Mouse (Mus musculus) myocyte (in vitro differentiated cells): ENCODE data around the gene Patl2. TPM values are rescaled to one million over a fixed set of nuclear protein-coding genes. Genes with fewer than 3 reads are reported as not detected.

Experiments used
- H3K27me3 ChIP-seq: one replicate; pipeline ENCODE4 v1.6.1; 2011; ENCODE audit not compliant: control insufficient read depth, insufficient read depth, insufficient read length
- H3K36me3 ChIP-seq: one replicate; pipeline ENCODE4 v1.6.1; 2011; ENCODE audit not compliant: control insufficient read depth, insufficient read depth
- H3K4me2 ChIP-seq: one replicate; pipeline ENCODE4 v1.6.1; 2011; ENCODE audit warnings: low read depth, control low read depth
- H3K4me3 ChIP-seq: one replicate; pipeline ENCODE4 v1.5.1; 2011; ENCODE audit warnings: mild to moderate bottlenecking, control low read depth, moderate library complexity
- H3K79me2 ChIP-seq: one replicate; pipeline ENCODE4 v1.6.1; 2011; ENCODE audit not compliant: control insufficient read depth, insufficient read depth
- H3ac ChIP-seq: one replicate; pipeline ENCODE4 v1.6.1; 2011; ENCODE audit not compliant: control insufficient read depth, insufficient read length
- CEBPB ChIP-seq: IDR thresholded peaks from 2 replicates; pipeline ENCODE4 v1.6.1; 2011; ENCODE audit warnings: mild to moderate bottlenecking, moderate library complexity; ENCODE audit not compliant: poor library complexity, insufficient read depth, severe bottlenecking
- E2F4 ChIP-seq: IDR thresholded peaks from one replicate; pipeline ENCODE4 v1.6.1; 2011; ENCODE audit warnings: mild to moderate bottlenecking, control low read depth, moderate library complexity; ENCODE audit not compliant: insufficient read depth
- MAX ChIP-seq: IDR thresholded peaks from one replicate; pipeline ENCODE4 v1.6.1; 2011; ENCODE audit warnings: low read depth, mild to moderate bottlenecking, control low read depth
- MYOD1 ChIP-seq, 3 experiments: IDR thresholded peaks; one replicate each; pipeline ENCODE4 v1.6.1; 2011; ENCODE audit warnings: control low read depth in 2 of 3, low read depth in 2 of 3, mild to moderate bottlenecking in 2 of 3, moderate library complexity in 1 of 3; ENCODE audit not compliant: insufficient read length in 2 of 3, control insufficient read depth in 1 of 3
- MYOG ChIP-seq, 3 experiments: IDR thresholded peaks; one replicate each; pipeline ENCODE4 v1.6.1; 2011; ENCODE audit warnings: control low read depth in 2 of 3, low read depth in 2 of 3, mild to moderate bottlenecking in 2 of 3; ENCODE audit not compliant: insufficient read length in 2 of 3, control insufficient read depth in 1 of 3, insufficient read depth in 1 of 3
- POLR2A ChIP-seq: IDR thresholded peaks from one replicate; pipeline ENCODE4 v1.6.1; 2011; ENCODE audit warnings: low read depth, mild to moderate bottlenecking, control low read depth, moderate library complexity; ENCODE audit not compliant: insufficient read length
- POLR2AphosphoS2 ChIP-seq: IDR thresholded peaks from one replicate; pipeline ENCODE4 v1.6.1; 2011; ENCODE audit warnings: low read depth, control low read depth; ENCODE audit not compliant: insufficient read length
- REST ChIP-seq: IDR thresholded peaks from one replicate; pipeline ENCODE4 v1.6.1; 2011; ENCODE audit warnings: mild to moderate bottlenecking, control low read depth, moderate library complexity; ENCODE audit not compliant: insufficient read depth, insufficient read length
- SRF ChIP-seq: IDR thresholded peaks from one replicate; pipeline ENCODE4 v1.6.1; 2011; ENCODE audit warnings: low read depth; ENCODE audit not compliant: control insufficient read depth, insufficient read length
- TCF12 ChIP-seq: IDR thresholded peaks from one replicate; pipeline ENCODE4 v1.6.1; 2011; ENCODE audit warnings: mild to moderate bottlenecking, control low read depth; ENCODE audit not compliant: poor library complexity, insufficient read depth, severe bottlenecking
- TCF3 ChIP-seq: IDR thresholded peaks from one replicate; pipeline ENCODE4 v1.6.1; 2011; ENCODE audit warnings: low read depth, control low read depth; ENCODE audit not compliant: insufficient read length
- USF1 ChIP-seq: IDR thresholded peaks from one replicate; pipeline ENCODE4 v1.6.1; 2011; ENCODE audit warnings: low read depth, mild to moderate bottlenecking, control low read depth, moderate library complexity
- polyA plus RNA-seq: library from polyadenylated mRNA; unstranded; fragments of >200 nt; fragmentation: generic; extraction: Trizol; gene quantifications from one replicate; pipeline ENCODE4 v1.2.1, GENCODE M21; 2012; ENCODE audit warnings: missing spikeins

The Patl2 gene
- polyA plus RNA-seq, 1 experiment: 0.07 TPM

GRCm38 (mm10) chr2:122151221-122151620, 34.8 kb downstream of the Patl2 start:
- no peak overlapping the region for H3K4me3 ChIP-seq
- peaks cover 21% of the 10 kb centered on the region for H3K36me3 ChIP-seq
- TF ChIP-seq SRF (no peak), MYOD1 (IDR thresholded peaks at IDR 0.05; ENCODE audit: control insufficient read depth in 1 of 3, insufficient read length in 2 of 3, low read depth in 2 of 3) (no peak), REST (no peak), USF1 (no peak), E2F4 (no peak), MAX (no peak), POLR2AphosphoS2 (no peak), MYOG (IDR thresholded peaks at IDR 0.05; ENCODE audit: control insufficient read depth in 1 of 3, insufficient read depth in 1 of 3, insufficient read length in 2 of 3, low read depth in 2 of 3) (no peak), TCF3 (no peak), TCF12 (no peak), POLR2A (no peak), CEBPB (no peak)

GRCm38 (mm10) chr2:122149716-122150115, 36.3 kb downstream of the Patl2 start:
- Histone ChIP-seq H3K4me3 (peak overlapping the region; percentile 91), H3K79me2 (peaks cover 39% of the 10 kb centered on the region), H3ac (no peak overlapping the region), H3K27me3 (no peaks in the 10 kb centered on the region), H3K36me3 (peaks cover 21% of the 10 kb centered on the region), H3K4me2 (peak overlapping the region; percentile 93)
- TF ChIP-seq MYOD1 (IDR thresholded peaks at IDR 0.05; ENCODE audit: control insufficient read depth in 1 of 3, insufficient read length in 2 of 3, low read depth in 2 of 3) (no peak), POLR2AphosphoS2 (no peak), TCF3 (no peak), MYOG (IDR thresholded peaks at IDR 0.05; ENCODE audit: control insufficient read depth in 1 of 3, insufficient read depth in 1 of 3, insufficient read length in 2 of 3, low read depth in 2 of 3) (no peak), USF1 (no peak), SRF (no peak), E2F4 (no peak), MAX (no peak)

More at GRCm38 (mm10) chr2:122151221-122151620, 34.8 kb downstream of the Patl2 start:
- Histone ChIP-seq H3K4me2 (no peak overlapping the region), H3K27me3 (no peaks in the 10 kb centered on the region), H3K79me2 (peaks cover 39% of the 10 kb centered on the region), H3ac (no peak overlapping the region)

- Histone ChIP-seq H3ac (no peak overlapping the region), H3K27me3 (no peaks in the 10 kb centered on the region), H3K79me2 (peaks cover 39% of the 10 kb centered on the region), H3K4me3 (peak overlapping the region; percentile 91), H3K36me3 (peaks cover 21% of the 10 kb centered on the region), H3K4me2 (peak overlapping the region; percentile 93)
- TF ChIP-seq MAX: no peak
- no peak for TF ChIP-seq MYOD1 (IDR thresholded peaks at IDR 0.05; ENCODE audit: control insufficient read depth in 1 of 3, insufficient read length in 2 of 3, low read depth in 2 of 3)
- TF ChIP-seq REST: no peak
- no peak for TF ChIP-seq USF1
- TF ChIP-seq CEBPB: no peak
- TF ChIP-seq MYOG (IDR thresholded peaks at IDR 0.05; ENCODE audit: control insufficient read depth in 1 of 3, insufficient read depth in 1 of 3, insufficient read length in 2 of 3, low read depth in 2 of 3): no peak
- no peak for TF ChIP-seq POLR2A
- TF ChIP-seq TCF12: no peak
- no peak for TF ChIP-seq E2F4
- TF ChIP-seq TCF3: no peak
These were observed 36.7 kb downstream of the Patl2 start for GRCm38 (mm10) chr2:122149316-122149715.

GRCm38 (mm10) chr2:122148242-122148917, 37.6 kb downstream of the Patl2 start:
- peak overlapping the region; percentile 93 for H3K4me2 ChIP-seq
- peaks cover 18% of the 10 kb centered on the region for H3K36me3 ChIP-seq
- no peaks in the 10 kb centered on the region for H3K27me3 ChIP-seq
- H3K4me3 ChIP-seq: peak overlapping the region; percentile 91
- peaks cover 39% of the 10 kb centered on the region for H3K79me2 ChIP-seq
- peak overlapping the region; percentile 93 for H3ac ChIP-seq
- TF ChIP-seq POLR2AphosphoS2 (no peak), TCF3 (no peak), TCF12 (no peak), USF1 (no peak), MAX (no peak), E2F4 (no peak), SRF (no peak), CEBPB (no peak), REST (no peak), MYOG (IDR thresholded peaks at IDR 0.05; ENCODE audit: control insufficient read depth in 1 of 3, insufficient read depth in 1 of 3, insufficient read length in 2 of 3, low read depth in 2 of 3) (no peak), MYOD1 (IDR thresholded peaks at IDR 0.05; ENCODE audit: control insufficient read depth in 1 of 3, insufficient read length in 2 of 3, low read depth in 2 of 3) (no peak), POLR2A (no peak)
